ENCODE assay signal across 18 mouse cellular contexts in genomic region chr5:26875449-26875848, GRCm38 (mm10). TPM values are rescaled to one million over a fixed set of nuclear protein-coding genes. Genes with fewer than 3 reads are reported as not detected.
DNase-seq lines count a peak whose midpoint lies in the region; ATAC-seq and TF ChIP-seq lines count a peak whose summit lies in the region.
"Had no signal": no experiment of that assay in that cellular context is flagged by ENCODE, and none has a peak within 500 bp of the region (broad histone marks: within the 10 kb centered on the region; RNA-seq: fewer than 3 reads in every experiment).

No protein-coding gene starts in this region.

- no peaks in the 10 kb centered on the region for H3K27me3 ChIP-seq in Patski
- H3K27me3 ChIP-seq: embryonic facial prominence, embryonic 15.5 days; forebrain, embryonic 15.5 days; heart, embryonic 13.5 days; intestine, embryonic 15.5 days; liver, embryonic 13.5 days had no signal

- DNase-seq in embryo, embryonic 10.5 days (ENCODE audit: low spot score) = peak; percentile 4
- no peak for DNase-seq in embryo, embryonic 10 days (ENCODE audit: low spot score)
- DNase-seq in left cerebral cortex, adult 18-20 months (ENCODE audit: low spot score in 2 of 2) = peak; percentile 4 to 9
- DNase-seq in left cerebral cortex, postnatal 10 days (ENCODE audit: extremely low spot score in 1 of 2, low spot score in 2 of 2) = no peak
- DNase-seq in Patski (ENCODE audit: low read depth, low spot score) = no peak
- peak; percentile 71 for DNase-seq in cerebellum, adult 9-10 months
- DNase-seq in gastrocnemius, postnatal 10 days = no peak
- DNase-seq: adrenal gland, postnatal 25 days; gastrocnemius, postnatal 25 days; liver, embryonic 13.5 days; lung, postnatal 10 days; spleen, adult 18-20 months; thymus, postnatal 36 days had no signal

- in situ Hi-C loops in Patski (cut with MboI; ENCODE audit: low pct_unique_long_range_greater_than_20kb) = no loop called here

- intact Hi-C loops in left cerebral cortex, postnatal 10 days (cut with DNase I) = loop anchor here (10.0 kb wide), 1 partner anchor 591 kb away; no protein-coding TSS in a partner anchor

- POLR2A ChIA-PET in Patski (lab: Charles Lee) = no interaction called here

- CTCF ChIA-PET in Patski (lab: Charles Lee) = interaction anchor here (1.0 to 2.0 kb wide), 2 partner anchors 594 to 678 kb away, joined by 3 to 4 read pairs; no protein-coding TSS in a partner anchor

- ATAC-seq in Patski = no peak
- ATAC-seq in erythroblast, adult 5-6 weeks (replicated peaks; ENCODE audit: low FRiP score, poor library complexity, severe bottlenecking) = no peak
- ATAC-seq: forebrain, embryonic 15.5 days; intestine, embryonic 15.5 days had no signal

- peak; percentile 44 for TF ChIP-seq CTCF in Patski (IDR thresholded peaks at IDR 0.05)

RNA-seq across cellular contexts. Expression of gene Dpp6, which starts 58.4 kb away (rescaled TPM):
- 100 to 1,000 TPM; 162 to 164 TPM for total RNA-seq in left cerebral cortex, adult 18-20 months (2021)
- 100 to 1,000 TPM; 180 to 184 TPM for total RNA-seq in left cerebral cortex, postnatal 10 days (2021)
- polyA plus RNA-seq in Patski (2021) = 0.56 TPM
- total RNA-seq in gastrocnemius, postnatal 10 days (2021) = 1 to 10 TPM; 4.3 to 5.5 TPM
- total RNA-seq in erythroblast, adult 5-6 weeks (2015; ENCODE audit: low replicate concordance) = not detected in 2 replicates
- not detected in 2 replicates for total RNA-seq in erythroblast, adult 5-6 weeks (2017; ENCODE audit: low replicate concordance)

Comparison
In these comparisons a context has a peak if more than half of its experiments do, and no peak if none do; other contexts are left out.
1. DNase-seq: peak in embryo, embryonic 10.5 days (single experiment), left cerebral cortex, adult 18-20 months (2 of 2) and cerebellum, adult 9-10 months (single experiment); none in embryo, embryonic 10 days (single experiment), left cerebral cortex, postnatal 10 days (0 of 2), Patski (single experiment) and gastrocnemius, postnatal 10 days (single experiment).
2. RNA of gene Dpp6, which starts 58.4 kb away (total RNA-seq): 180 to 184 TPM in left cerebral cortex, postnatal 10 days and 162 to 164 TPM in left cerebral cortex, adult 18-20 months; 4.3 to 5.5 TPM in gastrocnemius, postnatal 10 days and not detected in erythroblast, adult 5-6 weeks; every median in the first group is over 10 times any median in the second.